Mouse (Mus musculus): ENCODE measurements around the gene Eif5a. TPM values are rescaled to one million over a fixed set of nuclear protein-coding genes. Genes with fewer than 3 reads are reported as not detected.
A peak's percentile ranks its signal among the peaks of the same experiment; 100 is the strongest.

The Eif5a gene
- total RNA-seq (2014; fragmentation: Nextera tagmentation) (1,285 and 1,536 TPM in 2 replicates), total RNA-seq (2017) (763 and 764 TPM in 2 replicates), polyA plus RNA-seq (2012) (2,879 and 2,909 TPM in 2 replicates)

GRCm38 (mm10) chr11:69921114-69922011 lies at the start of gene Eif5a:
Eif5a (minus strand) TSS chr11:69921958.
- DNase-seq (ENCODE audit: low spot score) (peak; percentile 93), ATAC-seq (ENCODE audit: extremely low read depth, insufficient number of reproducible peaks, low FRiP score, poor library complexity, severe bottlenecking) (peak; percentile 85)
- TF ChIP-seq CTCF (IDR thresholded peaks at IDR 0.05; ENCODE audit: low read depth, low read length) (no peak), GATA2 (IDR thresholded peaks at IDR 0.05; ENCODE audit: borderline replicate concordance, low read depth, low read length) (no peak), POLR2AphosphoS5 (IDR thresholded peaks at IDR 0.05; ENCODE audit: insufficient replicate concordance, low read depth, low read length) (no peak), GATA1 (IDR thresholded peaks at IDR 0.05; ENCODE audit: borderline replicate concordance, low read length) (no peak), TAL1 (conservative IDR thresholded peaks at IDR 0.05; ENCODE audit: low read depth, low read length) (no peak)
- Histone ChIP-seq H3K36me3 (replicated peaks) (peaks cover 41% of the 10 kb centered on the region), H3K27me3 (ENCODE audit: insufficient read depth, low read length) (no peaks in the 10 kb centered on the region), H3K4me1 (ENCODE audit: insufficient read depth, low read depth, low read length) (peaks cover 46% of the 10 kb centered on the region), H3K9me3 (replicated peaks) (no peaks in the 10 kb centered on the region), H3K4me3 (ENCODE audit: low read depth, low read length) (peak within 1 kb of the TSS; percentile 96)

GRCm38 (mm10) chr11:69970775-69971174 lies 49.0 kb upstream of the Eif5a start:
- ATAC-seq (ENCODE audit: extremely low read depth, insufficient number of reproducible peaks, low FRiP score, poor library complexity, severe bottlenecking) = no peak
- no peak for TF ChIP-seq GATA2 (IDR thresholded peaks at IDR 0.05; ENCODE audit: borderline replicate concordance, low read depth, low read length)
- TF ChIP-seq POLR2AphosphoS5 (IDR thresholded peaks at IDR 0.05; ENCODE audit: insufficient replicate concordance, low read depth, low read length) = no peak
- TF ChIP-seq CTCF (IDR thresholded peaks at IDR 0.05; ENCODE audit: low read depth, low read length) = no peak
- no peak for TF ChIP-seq TAL1 (conservative IDR thresholded peaks at IDR 0.05; ENCODE audit: low read depth, low read length)
- H3K27me3 ChIP-seq (ENCODE audit: insufficient read depth, low read length) = peaks cover 4% of the 10 kb centered on the region; the same call in 1 of the 2 replicates
- H3K4me3 ChIP-seq (ENCODE audit: low read depth, low read length) = no peak overlapping the region
- DNase-seq (ENCODE audit: low spot score) = no peak
- H3K9me3 ChIP-seq (replicated peaks) = peaks cover 11% of the 10 kb centered on the region
- H3K36me3 ChIP-seq (replicated peaks) = peaks cover 83% of the 10 kb centered on the region
- peaks cover 4% of the 10 kb centered on the region; the same call in 1 of the 2 replicates for H3K4me1 ChIP-seq (ENCODE audit: insufficient read depth, low read depth, low read length)

- Histone ChIP-seq H3K4me3 (ENCODE audit: low read depth, low read length) (no peak overlapping the region), H3K9me3 (replicated peaks) (peaks cover 15% of the 10 kb centered on the region), H3K4me1 (ENCODE audit: insufficient read depth, low read depth, low read length) (peaks cover 4% of the 10 kb centered on the region; the same call in 1 of the 2 replicates), H3K27me3 (ENCODE audit: insufficient read depth, low read length) (peaks cover 7% of the 10 kb centered on the region; the same call in 1 of the 2 replicates), H3K36me3 (replicated peaks) (peaks cover 78% of the 10 kb centered on the region)
- DNase-seq (ENCODE audit: low spot score) (no peak), ATAC-seq (ENCODE audit: extremely low read depth, insufficient number of reproducible peaks, low FRiP score, poor library complexity, severe bottlenecking) (no peak)
- TF ChIP-seq TAL1 (conservative IDR thresholded peaks at IDR 0.05; ENCODE audit: low read depth, low read length) (no peak), GATA1 (IDR thresholded peaks at IDR 0.05; ENCODE audit: borderline replicate concordance, low read length) (no peak), GATA2 (IDR thresholded peaks at IDR 0.05; ENCODE audit: borderline replicate concordance, low read depth, low read length) (no peak), POLR2AphosphoS5 (IDR thresholded peaks at IDR 0.05; ENCODE audit: insufficient replicate concordance, low read depth, low read length) (no peak)
Measured at GRCm38 (mm10) chr11:69970222-69970621, 48.5 kb upstream of the Eif5a start.

DNA sequence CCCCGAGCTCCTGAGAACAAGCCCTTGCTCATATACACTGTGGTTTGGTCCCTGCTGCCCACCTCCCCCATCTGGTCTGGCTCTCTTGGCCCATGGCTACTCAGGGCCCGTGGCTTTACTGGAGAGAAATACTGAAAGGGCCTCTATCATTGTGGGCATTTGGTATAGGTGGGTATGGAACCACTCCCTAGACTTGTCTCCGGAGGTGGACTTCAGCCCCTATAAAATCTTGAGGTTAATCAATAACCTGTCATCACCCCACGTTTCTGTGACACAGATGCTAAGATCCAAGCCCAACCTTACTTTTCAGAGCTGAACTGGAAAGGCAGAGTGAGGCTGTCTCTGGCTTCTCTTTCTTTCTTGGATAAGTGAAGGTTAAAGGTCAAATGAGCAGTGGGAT lies 47.0 kb upstream of the Eif5a start:
- DNase-seq (ENCODE audit: low spot score) (no peak), ATAC-seq (ENCODE audit: extremely low read depth, insufficient number of reproducible peaks, low FRiP score, poor library complexity, severe bottlenecking) (no peak)
- peaks cover 15% of the 10 kb centered on the region for H3K27me3 ChIP-seq (ENCODE audit: insufficient read depth, low read length)
- H3K4me3 ChIP-seq (ENCODE audit: low read depth, low read length) = no peak overlapping the region
- TF ChIP-seq GATA1 (IDR thresholded peaks at IDR 0.05; ENCODE audit: borderline replicate concordance, low read length) (no peak), TAL1 (conservative IDR thresholded peaks at IDR 0.05; ENCODE audit: low read depth, low read length) (no peak), CTCF (IDR thresholded peaks at IDR 0.05; ENCODE audit: low read depth, low read length) (no peak), GATA2 (IDR thresholded peaks at IDR 0.05; ENCODE audit: borderline replicate concordance, low read depth, low read length) (no peak), POLR2AphosphoS5 (IDR thresholded peaks at IDR 0.05; ENCODE audit: insufficient replicate concordance, low read depth, low read length) (no peak)
- H3K4me1 ChIP-seq (ENCODE audit: insufficient read depth, low read depth, low read length) = peaks cover 4% of the 10 kb centered on the region; the same call in 1 of the 2 replicates
- peaks cover 19% of the 10 kb centered on the region for H3K9me3 ChIP-seq (replicated peaks)
- peaks cover 63% of the 10 kb centered on the region for H3K36me3 ChIP-seq (replicated peaks)

GRCm38 (mm10) chr11:69966860-69967517 lies 45.2 kb upstream of the Eif5a start:
- Histone ChIP-seq H3K4me1 (ENCODE audit: insufficient read depth, low read depth, low read length) (peaks cover 9% of the 10 kb centered on the region), H3K9me3 (replicated peaks) (peaks cover 19% of the 10 kb centered on the region), H3K4me3 (ENCODE audit: low read depth, low read length) (peak overlapping the region; percentile 46), H3K36me3 (replicated peaks) (peaks cover 45% of the 10 kb centered on the region), H3K27me3 (ENCODE audit: insufficient read depth, low read length) (peaks cover 21% of the 10 kb centered on the region)
- TF ChIP-seq GATA2 (IDR thresholded peaks at IDR 0.05; ENCODE audit: borderline replicate concordance, low read depth, low read length) (no peak), TAL1 (conservative IDR thresholded peaks at IDR 0.05; ENCODE audit: low read depth, low read length) (no peak), POLR2AphosphoS5 (IDR thresholded peaks at IDR 0.05; ENCODE audit: insufficient replicate concordance, low read depth, low read length) (no peak), CTCF (IDR thresholded peaks at IDR 0.05; ENCODE audit: low read depth, low read length) (no peak), GATA1 (IDR thresholded peaks at IDR 0.05; ENCODE audit: borderline replicate concordance, low read length) (no peak)
- no peak for DNase-seq (ENCODE audit: low spot score)
- ATAC-seq (ENCODE audit: extremely low read depth, insufficient number of reproducible peaks, low FRiP score, poor library complexity, severe bottlenecking) = no peak
